Comparison of ENCODE assay signal across 8 mouse cellular contexts in the genomic region with DNA sequence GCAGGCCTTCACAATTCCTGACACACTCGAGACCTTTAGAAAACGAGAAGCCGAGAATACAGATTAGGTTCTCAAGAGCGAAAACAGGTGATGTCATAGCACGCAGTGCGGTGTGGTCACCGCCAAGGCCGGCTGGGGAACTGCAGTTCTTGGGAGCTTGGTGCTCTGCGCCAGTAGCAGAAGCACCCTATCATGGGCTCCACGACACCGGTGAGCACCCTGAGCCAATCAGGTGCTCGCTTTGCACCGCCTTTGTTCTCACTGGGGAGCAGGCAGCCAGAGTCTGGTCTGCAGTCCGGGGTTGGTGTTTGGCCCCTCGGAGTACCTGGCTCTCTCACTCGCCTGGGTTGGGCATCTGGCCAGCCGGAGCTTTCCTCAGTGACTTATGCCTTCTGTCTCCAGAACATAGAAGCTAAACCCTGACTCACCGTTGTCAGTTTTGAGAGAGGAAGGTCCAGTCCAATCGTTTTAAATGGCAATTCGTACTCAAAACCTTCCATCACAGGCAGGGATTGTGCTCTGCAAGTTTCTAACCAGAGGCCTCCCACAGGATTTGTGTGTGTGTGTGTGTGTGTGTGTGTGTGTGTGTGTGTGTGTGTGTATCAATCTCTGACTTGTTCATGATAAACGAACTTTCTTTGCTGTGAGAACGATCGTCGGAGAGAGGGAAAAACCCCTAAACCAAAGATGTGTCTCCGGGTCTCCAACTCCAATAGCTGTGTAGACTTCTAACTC. TPM values are rescaled to one million over a fixed set of nuclear protein-coding genes. Genes with fewer than 3 reads are reported as not detected.
DNase-seq lines count a peak whose midpoint lies in the region; ATAC-seq and TF ChIP-seq lines count a peak whose summit lies in the region.

A gene (plus strand): TSS at position 82 of the 735 bp plus-strand sequence.

- 3% methylated on average over 25 of the region's 25 CpGs for WGBS in intestine, postnatal 0 days
- 2% methylated on average over 25 of the region's 25 CpGs for WGBS in midbrain, embryonic 10.5 days

- TF ChIP-seq CTCF in intestine, postnatal 0 days (IDR thresholded peaks at IDR 0.05; ENCODE audit: low read depth) = peak; percentile 63

- peak within 1 kb of the TSS; percentile 47 for H3K9ac ChIP-seq in intestine, postnatal 0 days (ENCODE audit: low read depth, low read length)

- no peaks in the 10 kb centered on the region for H3K27me3 ChIP-seq in intestine, postnatal 0 days (replicated peaks; ENCODE audit: control insufficient read depth, insufficient read depth, low read length)
- H3K27me3 ChIP-seq in midbrain, embryonic 10.5 days (ENCODE audit: low read depth, poor library complexity, severe bottlenecking) = no peaks in the 10 kb centered on the region

- peak; percentile 80 for ATAC-seq in granulocyte monocyte progenitor cell, adult 5-6 weeks (replicated peaks; ENCODE audit: poor library complexity, severe bottlenecking)
- peak; percentile 82 for ATAC-seq in intestine, postnatal 0 days

- DNase-seq in adrenal gland, adult 2 months = peak; percentile 88
- peak; percentile 66 for DNase-seq in embryo, embryonic 11.5 days (ENCODE audit: low read depth, low spot score)
- DNase-seq in left cerebral cortex, postnatal 36 days (ENCODE audit: low spot score in 2 of 2) = peak; percentile 62 to 76
- DNase-seq in midbrain, embryonic 10.5 days (ENCODE audit: low spot score) = peak; percentile 79
- DNase-seq in right cerebral cortex, postnatal 36 days (ENCODE audit: low spot score in 2 of 2) = peak; percentile 61 to 73
- peak; percentile 65 to 77 for DNase-seq in urinary bladder, postnatal 4 days (ENCODE audit: low spot score in 2 of 2)

- intact Hi-C loops in left cerebral cortex, postnatal 36 days (cut with DNase I) = loop anchor here (5.0 to 10.0 kb wide), 2 partner anchors 100 to 448 kb away; a partner anchor contains a TSS

- H3K9me3 ChIP-seq in intestine, postnatal 0 days (ENCODE audit: control insufficient read depth) = no peaks in the 10 kb centered on the region
- no peaks in the 10 kb centered on the region for H3K9me3 ChIP-seq in midbrain, embryonic 10.5 days (replicated peaks)

- no peaks in the 10 kb centered on the region for H3K4me1 ChIP-seq in intestine, postnatal 0 days (replicated peaks; ENCODE audit: control insufficient read depth, insufficient read depth, low read length)
- peaks cover 15% of the 10 kb centered on the region for H3K4me1 ChIP-seq in midbrain, embryonic 10.5 days

- no peaks in the 10 kb centered on the region for H3K36me3 ChIP-seq in intestine, postnatal 0 days (ENCODE audit: control insufficient read depth, insufficient read depth)
- no peaks in the 10 kb centered on the region for H3K36me3 ChIP-seq in midbrain, embryonic 10.5 days

- H3K27ac ChIP-seq in intestine, postnatal 0 days (ENCODE audit: low read depth, low read length) = peak within 1 kb of the TSS; percentile 90
- peak within 1 kb of the TSS; percentile 83 for H3K27ac ChIP-seq in midbrain, embryonic 10.5 days (replicated peaks)

- H3K4me2 ChIP-seq in intestine, postnatal 0 days (replicated peaks; ENCODE audit: low read depth) = peak within 1 kb of the TSS; percentile 94

- peak within 1 kb of the TSS; percentile 92 for H3K4me3 ChIP-seq in intestine, postnatal 0 days (ENCODE audit: low read depth, low read length)
- H3K4me3 ChIP-seq in midbrain, embryonic 10.5 days = peak within 1 kb of the TSS; percentile 84

RNA-seq across cellular contexts. Expression of the gene that starts here (rescaled TPM):
- 10 to 100 TPM; 58.8 to 65.1 TPM for total RNA-seq in adrenal gland, adult 2 months (2021)
- polyA plus RNA-seq in adrenal gland, adult 2 months (2012; rRNA removed) = 16.1 and 19.4 TPM in 2 replicates
- total RNA-seq in granulocyte monocyte progenitor cell, adult 5-6 weeks (2014; fragmentation: Nextera tagmentation) = 5.5 and 8.3 TPM in 2 replicates
- 5.5 and 6.4 TPM in 2 replicates for total RNA-seq in granulocyte monocyte progenitor cell, adult 5-6 weeks (2017)
- 5.5 and 5.6 TPM in 2 replicates for polyA plus RNA-seq in intestine, postnatal 0 days (2015; fragmentation: Nextera tagmentation; extraction: Ambion mirVana)
- total RNA-seq in left cerebral cortex, postnatal 36 days (2021) = 100 to 1,000 TPM; 109 to 125 TPM
- polyA plus RNA-seq in midbrain, embryonic 10.5 days (2016; fragmentation: Nextera tagmentation; extraction: Ambion mirVana) = 16.0 and 16.2 TPM in 2 replicates

Comparison
In these comparisons a context has a peak if more than half of its experiments do, and no peak if none do; other contexts are left out.
1. Peak in every context shown above with its lines: DNase-seq, ATAC-seq, H3K4me3 ChIP-seq and H3K27ac ChIP-seq.
2. RNA of the gene that starts here (total RNA-seq): 109 to 125 TPM in left cerebral cortex, postnatal 36 days and 58.8 to 65.1 TPM in adrenal gland, adult 2 months; 5.5 to 8.3 TPM in granulocyte monocyte progenitor cell, adult 5-6 weeks; every median in the first group is over 4 times any median in the second.